Mouse (Mus musculus) spleen, adult 2 months (tissue): Measurements from ENCODE around the gene Nfib.

Experiments used
- CTCF ChIP-seq: fragments of 200-500 bp; IDR thresholded peaks from 2 replicates; pipeline ENCODE4 v1.5.1; 2011; ENCODE audit warnings: mild to moderate bottlenecking, inconsistent platforms; ENCODE audit not compliant: insufficient read depth, insufficient read length, insufficient replicate concordance; ENCODE audit errors: extremely low read depth
- POLR2A ChIP-seq: fragments of 200-500 bp; IDR thresholded peaks from 2 replicates; pipeline ENCODE4 v1.6.1; 2011; ENCODE audit warnings: low read depth, low read length, inconsistent platforms

DNA sequence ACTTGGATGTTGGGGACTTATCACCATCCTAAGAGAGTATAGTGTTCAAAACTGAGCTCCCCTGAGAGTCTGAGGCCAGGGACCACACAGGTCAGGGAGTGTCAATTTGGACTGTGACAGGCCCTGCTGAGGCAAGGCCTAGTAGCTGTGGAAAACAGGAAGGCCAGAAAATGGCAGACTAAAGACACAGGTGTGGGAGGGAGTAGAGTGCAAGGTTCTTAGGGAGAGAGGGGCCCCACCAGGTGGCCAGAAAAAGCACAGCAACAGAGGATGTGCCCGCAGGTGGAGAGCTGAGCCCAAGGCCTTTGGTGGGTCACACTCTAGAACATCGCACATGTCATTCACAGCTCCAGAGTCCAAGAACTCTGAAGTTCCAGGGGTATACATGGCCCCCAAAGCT, 10.3 kb upstream of the Nfib start:
- TF ChIP-seq CTCF (no peak), POLR2A (no peak)
